Mouse (Mus musculus): Measurements from ENCODE around the gene S100a10.

GRCm38 (mm10) chr3:93549986-93550385, 4.9 kb upstream of the S100a10 start:
- no peak for TF ChIP-seq CTCF (IDR thresholded peaks at IDR 0.05; ENCODE audit: borderline replicate concordance, extremely low read depth, insufficient read depth, insufficient read length)
- no peak for TF ChIP-seq POLR2A (IDR thresholded peaks at IDR 0.05; ENCODE audit: borderline replicate concordance, extremely low read depth, insufficient read depth, insufficient read length, poor library complexity, severe bottlenecking)

All from brain, embryonic 14.5 days (tissue).